Mouse (Mus musculus) C2C12 (cell line): ENCODE results near the gene Jdp2.

ENCODE experiments used
- CTCF ChIP-seq: IDR thresholded peaks from one replicate; pipeline ENCODE4 v1.5.1; 2011; ENCODE audit not compliant: control insufficient read depth, insufficient read depth, insufficient read length
- MYOG ChIP-seq: IDR thresholded peaks from one replicate; pipeline ENCODE4 v1.6.1; 2011; ENCODE audit not compliant: control insufficient read depth, insufficient read length; ENCODE audit errors: extremely low read depth

GRCm38 (mm10) chr12:85575496-85575840 is 23.4 kb upstream of the Jdp2 start:
- no peak for TF ChIP-seq CTCF
- TF ChIP-seq MYOG = no peak
